ENCODE assay signal across 10 mouse cellular contexts in genomic region chr15:77338451-77338850, GRCm38 (mm10). TPM values are rescaled to one million over a fixed set of nuclear protein-coding genes. Genes with fewer than 3 reads are reported as not detected.
DNase-seq lines count a peak whose midpoint lies in the region; ATAC-seq and TF ChIP-seq lines count a peak whose summit lies in the region.
"Had no signal": no experiment of that assay in that cellular context is flagged by ENCODE, and none has a peak within 500 bp of the region (broad histone marks: within the 10 kb centered on the region; RNA-seq: fewer than 3 reads in every experiment).

No protein-coding gene starts in this region.

- peak; percentile 32 for DNase-seq in lung, adult 2 months
- no peak for DNase-seq in lung, postnatal 10 days
- peak; percentile 42 to 50 for DNase-seq in kidney, postnatal 36 days
- no peak for DNase-seq in adrenal gland, postnatal 14 days
- no peak for DNase-seq in right cerebral cortex, postnatal 4 days
- DNase-seq: layer of hippocampus, postnatal 36 days had no signal

- H3K9me3 ChIP-seq in embryonic facial prominence, embryonic 15.5 days (replicated peaks) = no peaks in the 10 kb centered on the region
- H3K9me3 ChIP-seq in stomach, embryonic 14.5 days (ENCODE audit: control insufficient read depth, low read depth, low read length) = no peaks in the 10 kb centered on the region
- no peaks in the 10 kb centered on the region for H3K9me3 ChIP-seq in forebrain, embryonic 15.5 days
- H3K9me3 ChIP-seq: heart, embryonic 10.5 days had no signal

- H3K36me3 ChIP-seq in embryonic facial prominence, embryonic 15.5 days = no peaks in the 10 kb centered on the region
- H3K36me3 ChIP-seq in stomach, embryonic 14.5 days (ENCODE audit: control insufficient read depth, insufficient read depth, low read length) = no peaks in the 10 kb centered on the region
- H3K36me3 ChIP-seq in forebrain, embryonic 15.5 days = no peaks in the 10 kb centered on the region
- H3K36me3 ChIP-seq: heart, embryonic 10.5 days had no signal

- no peak for ATAC-seq in embryonic facial prominence, embryonic 15.5 days (ENCODE audit: insufficient number of reproducible peaks, low FRiP score, low TSS enrichment, low read depth)
- ATAC-seq in stomach, embryonic 14.5 days (ENCODE audit: insufficient number of reproducible peaks, insufficient read depth, low FRiP score, low read depth) = peak; percentile 53
- ATAC-seq in forebrain, embryonic 15.5 days (replicated peaks) = no peak

- H3K9ac ChIP-seq in embryonic facial prominence, embryonic 15.5 days = no peak overlapping the region
- no peak overlapping the region for H3K9ac ChIP-seq in stomach, embryonic 14.5 days (replicated peaks; ENCODE audit: low read depth, low read length)
- H3K9ac ChIP-seq in forebrain, embryonic 15.5 days (replicated peaks) = no peak overlapping the region

- no peaks in the 10 kb centered on the region for H3K27me3 ChIP-seq in embryonic facial prominence, embryonic 15.5 days
- no peaks in the 10 kb centered on the region for H3K27me3 ChIP-seq in stomach, embryonic 14.5 days (ENCODE audit: control insufficient read depth, insufficient read depth, low read length)
- H3K27me3 ChIP-seq in forebrain, embryonic 15.5 days = no peaks in the 10 kb centered on the region

- no peak overlapping the region for H3K4me3 ChIP-seq in lung, adult 2 months (replicated peaks; ENCODE audit: extremely low read depth, low read depth, low read length)
- no peak overlapping the region for H3K4me3 ChIP-seq in embryonic facial prominence, embryonic 15.5 days (replicated peaks)
- H3K4me3 ChIP-seq in stomach, embryonic 14.5 days (ENCODE audit: low read depth, low read length) = no peak overlapping the region
- no peak overlapping the region for H3K4me3 ChIP-seq in forebrain, embryonic 15.5 days
- H3K4me3 ChIP-seq: heart, embryonic 10.5 days had no signal

- H3K4me1 ChIP-seq in lung, adult 2 months (ENCODE audit: control insufficient read depth, insufficient read depth, low read length) = peaks cover 15% of the 10 kb centered on the region
- peaks cover 49% of the 10 kb centered on the region for H3K4me1 ChIP-seq in embryonic facial prominence, embryonic 15.5 days
- peaks cover 28% of the 10 kb centered on the region for H3K4me1 ChIP-seq in stomach, embryonic 14.5 days (ENCODE audit: control insufficient read depth, insufficient read depth, low read length)
- peaks cover 21% of the 10 kb centered on the region for H3K4me1 ChIP-seq in forebrain, embryonic 15.5 days

- no peak overlapping the region for H3K4me2 ChIP-seq in embryonic facial prominence, embryonic 15.5 days (replicated peaks)
- no peak overlapping the region for H3K4me2 ChIP-seq in stomach, embryonic 14.5 days (replicated peaks; ENCODE audit: low read depth, low read length)
- H3K4me2 ChIP-seq in forebrain, embryonic 15.5 days (replicated peaks) = no peak overlapping the region

- TF ChIP-seq POLR2A in lung, adult 2 months (IDR thresholded peaks at IDR 0.05; ENCODE audit: borderline replicate concordance, extremely low read depth, low read depth, low read length) = no peak

- WGBS in lung, adult 2 months = 41% methylated on average over 7 of the region's 7 CpGs
- 64% methylated on average over 7 of the region's 7 CpGs for WGBS in embryonic facial prominence, embryonic 15.5 days
- 61% methylated on average over 7 of the region's 7 CpGs for WGBS in stomach, embryonic 14.5 days
- 71% methylated on average over 7 of the region's 7 CpGs for WGBS in forebrain, embryonic 15.5 days

- TF ChIP-seq CTCF in lung, adult 2 months (IDR thresholded peaks at IDR 0.05; ENCODE audit: insufficient read depth, low read length) = no peak

- peak overlapping the region; percentile 68 for H3K27ac ChIP-seq in embryonic facial prominence, embryonic 15.5 days (replicated peaks)
- H3K27ac ChIP-seq in stomach, embryonic 14.5 days (ENCODE audit: low read length) = peak overlapping the region; percentile 62; the same call in 1 of the 2 replicates
- H3K27ac ChIP-seq in forebrain, embryonic 15.5 days (replicated peaks) = no peak overlapping the region
- H3K27ac ChIP-seq: heart, embryonic 10.5 days had no signal

RNA-seq across cellular contexts. Expression of gene Rbfox2, which starts 31.6 kb away (rescaled TPM):
- polyA plus RNA-seq in lung, adult 2 months (2012; rRNA removed) = 65.0 and 72.0 TPM in 2 replicates
- 69.4 and 73.2 TPM in 2 replicates for polyA plus RNA-seq in embryonic facial prominence, embryonic 15.5 days (2015; fragmentation: Nextera tagmentation; extraction: Ambion mirVana)
- 90.5 and 93.7 TPM in 2 replicates for polyA plus RNA-seq in stomach, embryonic 14.5 days (2014; fragmentation: Nextera tagmentation; extraction: Ambion mirVana)
- total RNA-seq in adrenal gland, postnatal 14 days (2021) = 51.4 and 54.9 TPM in 2 replicates
- 173 and 183 TPM in 2 replicates for polyA plus RNA-seq in forebrain, embryonic 15.5 days (2015; fragmentation: Nextera tagmentation; extraction: Ambion mirVana)

Comparison
In these comparisons a context has a peak if more than half of its experiments do, and no peak if none do; other contexts are left out.
1. DNase-seq: peak in lung, adult 2 months (single experiment) and kidney, postnatal 36 days (2 of 2); none in lung, postnatal 10 days (single experiment), adrenal gland, postnatal 14 days (single experiment) and right cerebral cortex, postnatal 4 days (single experiment).